Mouse (Mus musculus) liver, embryonic 14.5 days (tissue): Measurements from ENCODE around the gene Bola3. TPM values are rescaled to one million over a fixed set of nuclear protein-coding genes. Genes with fewer than 3 reads are reported as not detected.

Experiments
- ATAC-seq: fragments of 200-750 bp; cut with Nextera tagmentation; 2 replicates; pipeline ENCODE4 v1.8.0; 2017; ENCODE audit warnings: moderate number of reproducible peaks, mild to moderate bottlenecking, moderate library complexity; ENCODE audit not compliant: insufficient read depth
- DNase-seq, 3 experiments: peaks; one replicate each; pipeline ENCODE4 v3.0.0-alpha.2; 2012 to 2013; ENCODE audit warnings: low read depth in 3 of 3, low spot score in 3 of 3
- H3K27ac ChIP-seq: fragments of 300-500 bp; sonication (generic); 2 replicates; pipeline ENCODE4 v1.5.1; 2014; ENCODE audit warnings: moderate library complexity, mild to moderate bottlenecking, control low read depth, inconsistent platforms
- H3K27me3 ChIP-seq: fragments of 300-500 bp; sonication (generic); 2 replicates; pipeline ENCODE4 v1.6.1; 2014; ENCODE audit warnings: mild to moderate bottlenecking, low read length, moderate library complexity; ENCODE audit not compliant: control insufficient read depth, insufficient read depth
- H3K36me3 ChIP-seq: fragments of 300-500 bp; sonication (generic); replicated peaks from 2 replicates; pipeline ENCODE4 v1.6.1; 2014; ENCODE audit warnings: low read depth; ENCODE audit not compliant: control insufficient read depth, insufficient read depth
- H3K4me1 ChIP-seq, 2 experiments: fragments of 200-500 bp in 1 of 2; fragments of 300-500 bp in 1 of 2; sonication (generic) in 1 of 2; replicated peaks; 2 replicates each; pipeline ENCODE4 v1.6.1; 2012 to 2014; ENCODE audit warnings: antibody characterized with exemption in 1 of 2, inconsistent platforms in 1 of 2, low read length in 1 of 2; ENCODE audit not compliant: control insufficient read depth in 2 of 2, insufficient read depth in 2 of 2
- H3K4me2 ChIP-seq: fragments of 300-500 bp; sonication (generic); 2 replicates; pipeline ENCODE4 v1.6.1; 2014; ENCODE audit warnings: low read depth, mild to moderate bottlenecking, control low read depth, moderate library complexity
- H3K4me3 ChIP-seq, 2 experiments: fragments of 200-500 bp in 1 of 2; fragments of 300-500 bp in 1 of 2; sonication (generic) in 1 of 2; 2 replicates each; pipeline ENCODE4 v1.5.1; 2012 to 2014; ENCODE audit warnings: low read depth in 2 of 2, low read length in 2 of 2, mild to moderate bottlenecking in 2 of 2, control low read depth in 1 of 2, inconsistent platforms in 1 of 2, moderate library complexity in 1 of 2; ENCODE audit not compliant: insufficient read depth in 1 of 2
- H3K9ac ChIP-seq: fragments of 300-500 bp; sonication (generic); replicated peaks from 2 replicates; pipeline ENCODE4 v1.6.1; 2014; ENCODE audit warnings: mild to moderate bottlenecking, control low read depth, moderate library complexity
- H3K9me3 ChIP-seq: fragments of 300-500 bp; sonication (generic); 2 replicates; pipeline ENCODE4 v1.6.1; 2016; ENCODE audit warnings: low read length, mixed read lengths; ENCODE audit not compliant: control insufficient read depth
- CTCF ChIP-seq: IDR thresholded peaks from 2 replicates; pipeline ENCODE4 v1.5.1; 2016; ENCODE audit warnings: antibody characterized with exemption, low read depth, control low read depth
- EP300 ChIP-seq: IDR thresholded peaks from 2 replicates; pipeline ENCODE4 v1.6.1; 2016; ENCODE audit warnings: antibody characterized with exemption, low read depth
- WGBS: fragments of 180-500 bp; shearing (Covaris S2); extraction: QIAGEN DNeasy Blood & Tissue Kit; methylation state at CpG from one replicate; pipeline ENCODE4 v1.1.7; 2014; ENCODE audit not compliant: insufficient replicate concordance; 5-methylcytosine and 5-hydroxymethylcytosine counted together
- polyA plus RNA-seq, 2 experiments: library from polyadenylated mRNA; depleted of rRNA in 1 of 2; stranded (reverse) in 1 of 2; unstranded in 1 of 2; fragments of >200 nt; fragmentation: Nextera tagmentation in 1 of 2; extraction: Ambion mirVana in 1 of 2; gene quantifications; 2 replicates each; pipeline versions ENCODE4 v1.2.1 to v1.2.3; 2012 to 2014

Bola3 gene
- polyA plus RNA-seq, 2 experiments = 92.1 to 357 TPM

DNA sequence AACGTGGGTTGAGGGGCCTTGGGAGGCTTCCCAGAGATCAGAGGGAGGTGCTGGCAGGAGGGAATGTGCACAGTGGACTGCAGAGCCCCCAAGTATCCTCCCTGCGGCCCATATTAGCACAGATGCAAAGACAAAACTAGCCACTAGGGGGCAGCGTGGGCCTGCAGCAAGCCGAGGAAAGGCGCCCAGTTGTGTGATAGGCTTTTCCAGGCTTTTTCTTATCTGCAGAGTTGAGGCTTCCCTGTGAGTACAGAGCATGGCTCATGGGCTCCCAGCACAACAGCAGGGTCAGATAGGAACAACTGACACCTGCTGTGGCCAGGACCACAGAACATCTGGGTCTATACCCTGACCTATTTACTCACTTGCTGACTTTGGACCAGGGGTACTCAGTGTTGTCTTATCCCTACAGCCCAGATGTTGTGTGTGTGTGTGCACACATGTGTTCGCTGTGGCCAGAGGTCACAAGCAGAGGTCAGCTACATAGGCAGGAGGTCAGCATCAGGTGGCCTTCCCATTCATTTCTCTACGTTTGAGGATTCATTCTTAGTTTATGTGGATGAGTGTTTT lies 7.7 kb downstream of the Bola3 start:
- H3K27me3 ChIP-seq = no peaks in the 10 kb centered on the region
- peak; percentile 12; the same call in 1 of the 2 replicates for ATAC-seq
- H3K27ac ChIP-seq = peak overlapping the region; percentile 44
- peak; percentile 57 to 67 (median 66) for DNase-seq
- H3K36me3 ChIP-seq = peaks cover 66% of the 10 kb centered on the region
- WGBS = 26% methylated on average over 7 of the region's 7 CpGs
- TF ChIP-seq EP300 = no peak
- TF ChIP-seq CTCF = peak; percentile 99
- peak overlapping the region; percentile 3; the same call in 1 of the 2 replicates for H3K9ac ChIP-seq
- H3K4me2 ChIP-seq = peak overlapping the region; percentile 3; the same call in 1 of the 2 replicates
- peaks cover 18 to 24% of the 10 kb centered on the region in 2 experiments for H3K4me1 ChIP-seq
- no peaks in the 10 kb centered on the region for H3K9me3 ChIP-seq
- H3K4me3 ChIP-seq = no peak overlapping the region

- ATAC-seq (no peak), DNase-seq (no peak)
- Histone ChIP-seq H3K27me3 (no peaks in the 10 kb centered on the region), H3K36me3 (peaks cover 66% of the 10 kb centered on the region), H3K9me3 (no peaks in the 10 kb centered on the region), H3K4me1 (peaks cover 15 to 22% of the 10 kb centered on the region in 2 experiments), H3K27ac (no peak overlapping the region), H3K4me2 (no peak overlapping the region), H3K4me3 (no peak overlapping the region), H3K9ac (no peak overlapping the region; the same call in 1 of the 2 replicates)
- WGBS = 83% methylated on average over 10 of the region's 10 CpGs
- TF ChIP-seq CTCF (no peak), EP300 (no peak)
Observed at GRCm38 (mm10) chr6:83357436-83357835, 8.5 kb downstream of the Bola3 start.

- peaks cover 2 to 11% of the 10 kb centered on the region in 2 experiments for H3K4me1 ChIP-seq
- 36% methylated on average over 11 of the region's 11 CpGs for WGBS
- H3K9ac ChIP-seq = no peak overlapping the region
- ATAC-seq (peak; percentile 40; the same call in 1 of the 2 replicates), DNase-seq (no peak)
- TF ChIP-seq EP300 = peak; percentile 58
- no peak for TF ChIP-seq CTCF
- no peaks in the 10 kb centered on the region for H3K27me3 ChIP-seq
- H3K4me3 ChIP-seq = no peak overlapping the region
- no peak overlapping the region for H3K4me2 ChIP-seq
- H3K27ac ChIP-seq = no peak overlapping the region
- peaks cover 33% of the 10 kb centered on the region for H3K36me3 ChIP-seq
- no peaks in the 10 kb centered on the region for H3K9me3 ChIP-seq
Observed at GRCm38 (mm10) chr6:83361523-83362248, 12.7 kb downstream of the Bola3 start.

DNA sequence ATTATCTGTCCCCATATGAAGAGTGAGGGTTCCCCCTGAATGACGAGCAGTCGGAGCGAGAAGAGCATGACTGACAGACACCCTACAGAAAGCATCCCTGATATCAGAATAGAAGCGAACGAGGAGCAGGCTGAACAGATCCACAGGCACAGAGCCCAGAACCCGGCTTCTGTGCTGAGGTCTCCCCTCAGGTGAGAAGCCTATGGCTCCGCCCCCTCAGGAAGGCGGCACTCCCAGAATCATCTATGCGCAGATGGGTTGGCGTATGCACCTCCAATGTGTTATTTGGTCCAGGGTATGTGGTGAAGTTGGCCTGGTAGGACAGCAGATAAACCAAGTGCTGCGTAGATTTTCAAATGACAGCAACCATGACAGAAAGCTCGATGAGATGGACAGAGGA lies 14.1 kb downstream of the Bola3 start:
- no peaks in the 10 kb centered on the region for H3K9me3 ChIP-seq
- H3K9ac ChIP-seq = no peak overlapping the region
- no peak for ATAC-seq
- no peak for TF ChIP-seq CTCF
- peaks cover 0 to 8% of the 10 kb centered on the region in 2 experiments; a peak in 2 of 4 replicates for H3K4me1 ChIP-seq
- H3K27ac ChIP-seq = no peak overlapping the region
- peaks cover 22% of the 10 kb centered on the region for H3K36me3 ChIP-seq
- no peak overlapping the region for H3K4me2 ChIP-seq
- H3K4me3 ChIP-seq = no peak overlapping the region
- 82% methylated on average over 12 of the region's 12 CpGs for WGBS
- no peak for DNase-seq
- H3K27me3 ChIP-seq = no peaks in the 10 kb centered on the region

GRCm38 (mm10) chr6:83370316-83370965 lies 21.5 kb downstream of the Bola3 start:
- Histone ChIP-seq H3K4me1 (no peaks in the 10 kb centered on the region), H3K27me3 (no peaks in the 10 kb centered on the region), H3K9ac (no peak overlapping the region), H3K27ac (no peak overlapping the region), H3K4me3 (no peak overlapping the region), H3K4me2 (no peak overlapping the region), H3K36me3 (peaks cover 32% of the 10 kb centered on the region), H3K9me3 (no peaks in the 10 kb centered on the region)
- ATAC-seq (no peak), DNase-seq (no peak)
- WGBS = 82% methylated on average over 21 of the region's 21 CpGs
- TF ChIP-seq EP300 (no peak), CTCF (no peak)
